Comparison of ENCODE assay signal across 22 mouse cellular contexts in genomic region chr5:101775262-101775661, GRCm38 (mm10). TPM values are rescaled to one million over a fixed set of nuclear protein-coding genes. Genes with fewer than 3 reads are reported as not detected.
DNase-seq lines count a peak whose midpoint lies in the region; ATAC-seq and TF ChIP-seq lines count a peak whose summit lies in the region.
"Had no signal": no experiment of that assay in that cellular context is flagged by ENCODE, and none has a peak within 500 bp of the region (broad histone marks: within the 10 kb centered on the region; RNA-seq: fewer than 3 reads in every experiment).

No protein-coding gene starts in this region.

- 85% methylated on average over 8 of the region's 8 CpGs for WGBS in heart, embryonic 10.5 days
- WGBS in stomach, postnatal 0 days = 91% methylated on average over 8 of the region's 8 CpGs

- peaks cover 15% of the 10 kb centered on the region for H3K27me3 ChIP-seq in heart, embryonic 10.5 days (ENCODE audit: insufficient read depth, poor library complexity, severe bottlenecking)
- H3K27me3 ChIP-seq in stomach, postnatal 0 days (ENCODE audit: control insufficient read depth, insufficient read depth, low read length) = no peaks in the 10 kb centered on the region
- H3K27me3 ChIP-seq: forebrain, embryonic 15.5 days had no signal

- no peaks in the 10 kb centered on the region for H3K36me3 ChIP-seq in heart, embryonic 10.5 days
- no peaks in the 10 kb centered on the region for H3K36me3 ChIP-seq in stomach, postnatal 0 days (ENCODE audit: control insufficient read depth, insufficient read depth, low read length)
- H3K36me3 ChIP-seq: embryonic facial prominence, embryonic 10.5 days; embryonic facial prominence, embryonic 12.5 days; forebrain, embryonic 15.5 days had no signal

- H3K27ac ChIP-seq in heart, embryonic 10.5 days = no peak overlapping the region
- H3K27ac ChIP-seq in stomach, postnatal 0 days (replicated peaks) = no peak overlapping the region
- H3K27ac ChIP-seq: embryonic facial prominence, embryonic 10.5 days; embryonic facial prominence, embryonic 12.5 days; forebrain, embryonic 13.5 days; forebrain, embryonic 15.5 days had no signal

- TF ChIP-seq EP300 in stomach, postnatal 0 days (optimal IDR thresholded peaks at IDR 0.05) = no peak

- no peak overlapping the region for H3K4me3 ChIP-seq in heart, embryonic 10.5 days
- no peak overlapping the region for H3K4me3 ChIP-seq in stomach, postnatal 0 days (ENCODE audit: low read depth, low read length)
- H3K4me3 ChIP-seq: embryonic facial prominence, embryonic 10.5 days; embryonic facial prominence, embryonic 12.5 days; forebrain, embryonic 13.5 days; forebrain, embryonic 15.5 days had no signal

- H3K4me1 ChIP-seq in heart, embryonic 10.5 days = no peaks in the 10 kb centered on the region
- no peaks in the 10 kb centered on the region for H3K4me1 ChIP-seq in stomach, postnatal 0 days (replicated peaks; ENCODE audit: control insufficient read depth, insufficient read depth)
- H3K4me1 ChIP-seq: embryonic facial prominence, embryonic 12.5 days; forebrain, embryonic 15.5 days had no signal

- H3K9ac ChIP-seq in stomach, postnatal 0 days (ENCODE audit: low read length) = no peak overlapping the region
- H3K9ac ChIP-seq: embryonic facial prominence, embryonic 12.5 days; forebrain, embryonic 13.5 days; forebrain, embryonic 15.5 days had no signal

- intact Hi-C loops in left cerebral cortex, postnatal 36 days (cut with DNase I) = no loop called here

- peak; percentile 14 for DNase-seq in heart, embryonic 10.5 days (ENCODE audit: low spot score)
- DNase-seq in heart, adult 8-10 months (ENCODE audit: low spot score) = no peak
- DNase-seq in stomach, postnatal 0 days (ENCODE audit: low spot score) = peak; percentile 4
- no peak for DNase-seq in left cerebral cortex, postnatal 36 days (ENCODE audit: low spot score in 2 of 2)
- no peak for DNase-seq in thymus, postnatal 14 days
- DNase-seq: adrenal gland, adult 2 months; adrenal gland, postnatal 10 days; adrenal gland, postnatal 25 days; cerebellum, adult 11 months; cerebellum, adult 18-20 months; cerebellum, adult 8-10 months; cerebellum, adult 9-11 months; cerebellum, postnatal 14 days; cerebellum, postnatal 36 days had no signal

- no peaks in the 10 kb centered on the region for H3K9me3 ChIP-seq in heart, embryonic 10.5 days
- no peaks in the 10 kb centered on the region for H3K9me3 ChIP-seq in stomach, postnatal 0 days (ENCODE audit: control insufficient read depth, low read length)
- H3K9me3 ChIP-seq: embryonic facial prominence, embryonic 10.5 days; embryonic facial prominence, embryonic 12.5 days; forebrain, embryonic 13.5 days; forebrain, embryonic 15.5 days had no signal

- no peak overlapping the region for H3K4me2 ChIP-seq in stomach, postnatal 0 days (replicated peaks; ENCODE audit: low read depth)
- H3K4me2 ChIP-seq: embryonic facial prominence, embryonic 12.5 days; forebrain, embryonic 13.5 days; forebrain, embryonic 15.5 days had no signal

- TF ChIP-seq CTCF in stomach, postnatal 0 days (IDR thresholded peaks at IDR 0.05; ENCODE audit: low read depth) = no peak

- ATAC-seq in common myeloid progenitor, adult 5-6 weeks (replicated peaks; ENCODE audit: low read depth, poor library complexity, severe bottlenecking) = 0 out of 2 replicates have a peak, but pooled peaks have one; percentile 25
- ATAC-seq in granulocyte monocyte progenitor cell, adult 5-6 weeks (replicated peaks; ENCODE audit: poor library complexity, severe bottlenecking) = peak; percentile 66
- no peak for ATAC-seq in stomach, postnatal 0 days (ENCODE audit: low FRiP score, low TSS enrichment)
- ATAC-seq: forebrain, embryonic 13.5 days; forebrain, embryonic 15.5 days had no signal

RNA-seq across cellular contexts. Expression of gene Cds1, which starts 10.3 kb away (rescaled TPM):
- polyA plus RNA-seq in heart, embryonic 10.5 days (2016; fragmentation: Nextera tagmentation; extraction: Ambion mirVana) = 0.42 and 0.64 TPM in 2 replicates
- 10 to 100 TPM; 26.9 to 45.0 (median 34.1) TPM for total RNA-seq in heart, adult 8-10 months (2022)
- total RNA-seq in common myeloid progenitor, adult 5-6 weeks (2017) = 3.6 and 5.3 TPM in 2 replicates
- 7.9 and 13.3 TPM in 2 replicates for total RNA-seq in granulocyte monocyte progenitor cell, adult 5-6 weeks (2014; fragmentation: Nextera tagmentation)
- 5.8 and 8.8 TPM in 2 replicates for total RNA-seq in granulocyte monocyte progenitor cell, adult 5-6 weeks (2017)
- 18.0 and 18.5 TPM in 2 replicates for polyA plus RNA-seq in stomach, postnatal 0 days (2015; fragmentation: Nextera tagmentation; extraction: Ambion mirVana)
- total RNA-seq in left cerebral cortex, postnatal 36 days (2021) = 10 to 100 TPM; 77.5 to 94.7 TPM
- total RNA-seq: MEL had no signal
- polyA plus RNA-seq: C2C12 had no signal

Comparison
In these comparisons a context has a peak if more than half of its experiments do, and no peak if none do; other contexts are left out.
1. DNase-seq: peak in heart, embryonic 10.5 days (single experiment) and stomach, postnatal 0 days (single experiment); none in heart, adult 8-10 months (single experiment), left cerebral cortex, postnatal 36 days (0 of 2) and thymus, postnatal 14 days (single experiment).